22 mouse cellular contexts compared by ENCODE assay signal in the genomic region with DNA sequence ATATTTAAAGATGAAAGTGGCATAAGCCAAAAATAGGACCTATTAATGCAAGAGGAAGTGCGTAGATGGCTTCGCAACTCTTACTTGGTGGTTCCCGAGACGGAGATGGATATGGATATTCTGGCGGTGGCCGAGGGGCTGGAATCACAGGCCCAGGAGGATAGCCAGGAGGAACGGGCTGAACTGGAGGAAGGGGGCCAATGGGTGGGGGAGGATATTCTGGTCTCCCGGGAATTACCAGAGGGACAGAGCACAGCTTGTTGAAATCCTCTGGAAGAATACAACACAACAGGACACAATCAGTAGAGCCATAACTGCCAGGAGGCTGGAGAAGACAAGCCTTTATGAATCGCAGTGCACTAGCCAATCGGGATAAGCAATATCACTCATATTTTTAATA.
"Had no signal": no experiment of that assay in that cellular context is flagged by ENCODE, and none has a peak within 500 bp of the region (broad histone marks: within the 10 kb centered on the region; RNA-seq: fewer than 3 reads in every experiment).

No protein-coding gene starts in this region.

- H3K9ac ChIP-seq: limb, embryonic 12.5 days; limb, embryonic 15.5 days; liver, embryonic 14.5 days; liver, postnatal 0 days; lung, embryonic 14.5 days; midbrain, embryonic 12.5 days; midbrain, embryonic 15.5 days; neural tube, embryonic 12.5 days; neural tube, embryonic 15.5 days had no signal

- H3K4me3 ChIP-seq: limb, embryonic 12.5 days; limb, embryonic 15.5 days; midbrain, embryonic 12.5 days; midbrain, embryonic 15.5 days; neural tube, embryonic 12.5 days; neural tube, embryonic 15.5 days had no signal

- H3K27me3 ChIP-seq: limb, embryonic 12.5 days; limb, embryonic 15.5 days; midbrain, embryonic 12.5 days; midbrain, embryonic 15.5 days; neural tube, embryonic 12.5 days; neural tube, embryonic 15.5 days had no signal

- H3K9me3 ChIP-seq: limb, embryonic 12.5 days; limb, embryonic 15.5 days; midbrain, embryonic 12.5 days; midbrain, embryonic 15.5 days; neural tube, embryonic 12.5 days; neural tube, embryonic 15.5 days had no signal

- H3K27ac ChIP-seq: limb, embryonic 12.5 days; limb, embryonic 15.5 days; liver, embryonic 14.5 days; macrophage; midbrain, embryonic 12.5 days; midbrain, embryonic 15.5 days; neural tube, embryonic 12.5 days; neural tube, embryonic 15.5 days; stomach, postnatal 0 days had no signal

- H3K36me3 ChIP-seq: midbrain, embryonic 15.5 days had no signal

- H3K4me1 ChIP-seq: limb, embryonic 12.5 days; limb, embryonic 15.5 days; midbrain, embryonic 12.5 days; midbrain, embryonic 15.5 days; neural tube, embryonic 12.5 days; neural tube, embryonic 15.5 days had no signal

- DNase-seq: kidney, postnatal 14 days; kidney, postnatal 4 days; left cerebral cortex, postnatal 4 days; liver, postnatal 0 days; lung, embryonic 14.5 days; right cerebral cortex, adult 18-20 months; right cerebral cortex, postnatal 14 days; right cerebral cortex, postnatal 4 days; thymus, adult 2 months; thymus, postnatal 14 days; thymus, postnatal 4 days had no signal

- ATAC-seq: liver, postnatal 0 days; lung, postnatal 0 days; midbrain, embryonic 15.5 days had no signal

- H3K4me2 ChIP-seq: limb, embryonic 12.5 days; limb, embryonic 15.5 days; liver, embryonic 11.5 days; lung, embryonic 14.5 days; midbrain, embryonic 12.5 days; midbrain, embryonic 15.5 days; neural tube, embryonic 12.5 days; neural tube, embryonic 15.5 days had no signal
